Mouse (Mus musculus): ENCODE data around the gene 4933407L21Rik.
A peak's percentile ranks its signal among the peaks of the same experiment; 100 is the strongest.

4933407L21Rik gene

DNA sequence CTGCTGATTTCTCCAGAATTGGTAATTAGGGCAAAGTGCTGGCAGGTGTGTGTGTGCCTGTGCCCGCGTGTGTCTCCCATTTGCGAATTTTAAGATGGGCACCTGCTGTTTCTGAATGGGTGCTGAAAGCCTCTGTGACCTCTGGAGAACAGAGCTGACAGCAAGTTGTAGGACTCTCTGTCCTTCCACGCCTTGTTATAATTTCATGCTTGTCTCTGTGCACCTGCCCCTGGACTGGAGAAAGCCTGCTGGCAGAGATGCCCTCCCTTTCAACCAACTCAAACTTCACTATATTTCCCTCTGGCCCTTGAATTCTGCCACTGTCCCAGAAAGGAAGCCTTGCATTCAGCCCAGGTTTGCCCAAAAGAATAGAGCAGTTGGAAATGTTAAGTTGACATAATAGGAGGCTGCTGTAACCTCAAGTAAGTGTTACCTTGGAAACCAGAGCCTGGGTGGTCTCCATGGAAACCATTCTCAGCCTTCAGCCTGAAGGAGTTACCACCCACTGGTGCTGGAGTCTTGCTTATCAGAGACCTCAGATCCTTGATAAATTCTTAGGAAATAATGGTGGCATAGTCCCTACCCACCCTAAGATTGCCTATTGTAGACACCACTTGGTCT, 11.3 kb upstream of the 4933407L21Rik start:
- no peak for DNase-seq

GRCm38 (mm10) chr1:85919621-85920020, 8.7 kb upstream of the 4933407L21Rik start:
- no peak for DNase-seq

DNA sequence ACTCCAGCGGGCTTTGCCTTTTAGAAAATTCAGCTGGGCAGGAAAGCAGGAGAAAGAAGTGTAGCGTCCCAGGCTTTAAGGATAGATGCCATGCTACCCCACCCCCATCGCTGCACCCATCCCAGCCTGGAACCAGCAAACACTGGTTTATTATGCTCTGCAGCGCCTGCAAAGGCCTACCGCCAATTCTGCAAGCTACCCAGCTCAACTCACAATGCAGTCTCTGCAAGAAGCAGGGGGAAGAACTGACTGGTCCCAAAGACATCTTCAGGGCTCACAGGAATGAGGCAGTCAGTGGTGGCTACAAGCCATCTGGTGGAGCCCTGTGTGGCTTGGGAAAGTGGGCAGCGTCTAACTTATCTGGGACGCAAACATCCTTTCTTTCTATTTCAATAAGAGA, 6.6 kb upstream of the 4933407L21Rik start:
- DNase-seq = no peak

- no peak for DNase-seq
Observed at GRCm38 (mm10) chr1:85922127-85922864, 6.0 kb upstream of the 4933407L21Rik start.

DNA sequence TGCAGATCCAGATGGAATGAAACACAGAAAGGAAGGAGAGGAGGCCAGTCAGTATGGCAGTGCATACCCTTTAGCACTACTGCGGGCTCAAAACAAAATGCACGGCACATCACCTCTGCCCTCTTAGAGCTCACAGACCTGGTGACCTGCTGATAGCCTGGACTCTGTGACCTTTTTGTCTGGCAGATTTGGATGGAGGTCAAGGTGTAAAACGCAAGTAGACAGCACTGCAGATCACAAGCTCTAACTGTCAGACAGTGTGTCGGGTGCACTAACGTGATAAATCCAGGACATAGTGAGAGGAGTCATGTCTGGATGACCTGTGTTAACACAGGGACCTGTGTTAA, 5.4 kb upstream of the 4933407L21Rik start:
- DNase-seq = no peak

DNA sequence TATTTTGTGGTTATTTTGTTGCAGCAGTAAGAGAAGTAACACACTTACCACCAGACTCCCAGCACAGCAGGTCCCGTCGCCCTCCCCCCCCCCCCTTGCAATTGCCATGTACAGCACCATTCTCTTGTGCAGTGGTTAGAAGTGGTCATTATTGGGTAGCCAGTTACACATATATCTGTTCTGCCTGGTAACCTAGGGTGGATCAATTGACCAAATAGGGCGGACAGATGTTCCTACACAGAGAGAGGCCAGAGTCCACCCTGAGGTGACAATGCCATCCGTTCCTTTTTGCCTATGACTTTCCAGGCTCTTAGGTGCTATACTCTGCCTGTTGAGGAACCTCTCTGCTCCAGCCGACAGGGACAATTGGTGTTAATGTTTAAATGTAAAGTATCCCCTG, 3.1 kb upstream of the 4933407L21Rik start:
- no peak for DNase-seq

DNA sequence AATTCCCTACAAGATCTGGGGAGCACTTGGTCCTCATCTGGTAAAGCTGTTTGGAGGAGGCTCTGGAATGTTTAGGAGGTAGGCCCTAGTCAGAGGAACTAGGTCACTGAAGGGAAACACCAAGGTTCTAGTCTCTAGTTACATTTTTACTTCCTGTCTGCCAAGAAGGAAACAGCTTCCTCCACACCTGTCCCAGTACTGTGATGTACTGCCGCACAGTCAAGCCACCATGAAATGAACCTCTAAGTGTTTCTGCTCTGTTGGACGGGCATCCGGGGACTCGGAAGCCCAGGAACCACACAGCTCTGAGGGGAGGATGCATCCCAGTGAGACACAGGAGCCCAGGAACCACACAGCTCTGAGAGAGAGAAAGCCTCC, 394 bp downstream of the 4933407L21Rik start:
- peak; percentile 13 to 35 for DNase-seq

GRCm38 (mm10) chr1:85929406-85929805, 1.1 kb downstream of the 4933407L21Rik start:
- no peak for DNase-seq

DNA sequence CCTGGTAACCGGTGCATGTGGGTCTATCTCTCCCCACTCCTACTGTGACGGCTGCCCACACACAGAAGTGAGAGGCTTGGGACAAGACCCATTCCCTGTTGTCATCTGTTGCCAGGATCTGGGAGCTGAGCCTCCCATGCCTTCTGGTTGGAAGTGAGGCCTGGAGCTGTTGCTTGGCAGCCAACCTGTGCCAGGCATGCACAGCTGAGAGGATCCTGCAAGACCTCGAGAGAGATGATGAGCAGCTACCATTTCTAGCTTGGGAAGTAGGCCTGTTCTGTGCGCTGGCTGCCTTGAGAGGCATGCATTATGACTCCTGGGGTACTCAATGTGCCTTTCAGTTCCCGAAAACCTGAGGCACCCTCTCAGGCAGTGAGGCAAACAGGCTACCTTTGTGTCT, 2.9 kb downstream of the 4933407L21Rik start:
- DNase-seq = no peak

- no peak for DNase-seq
Observed at GRCm38 (mm10) chr1:85933226-85933625, 4.9 kb downstream of the 4933407L21Rik start.

- DNase-seq = no peak
Observed at GRCm38 (mm10) chr1:85933631-85934465, 5.6 kb downstream of the 4933407L21Rik start.

- DNase-seq = no peak
Observed at GRCm38 (mm10) chr1:85934560-85934959, 6.3 kb downstream of the 4933407L21Rik start.

- DNase-seq = peak; percentile 52 to 64
Observed at GRCm38 (mm10) chr1:85935148-85935852, 7.0 kb downstream of the 4933407L21Rik start.

- DNase-seq = no peak
Observed at GRCm38 (mm10) chr1:85936265-85936664, 8.0 kb downstream of the 4933407L21Rik start.

DNA sequence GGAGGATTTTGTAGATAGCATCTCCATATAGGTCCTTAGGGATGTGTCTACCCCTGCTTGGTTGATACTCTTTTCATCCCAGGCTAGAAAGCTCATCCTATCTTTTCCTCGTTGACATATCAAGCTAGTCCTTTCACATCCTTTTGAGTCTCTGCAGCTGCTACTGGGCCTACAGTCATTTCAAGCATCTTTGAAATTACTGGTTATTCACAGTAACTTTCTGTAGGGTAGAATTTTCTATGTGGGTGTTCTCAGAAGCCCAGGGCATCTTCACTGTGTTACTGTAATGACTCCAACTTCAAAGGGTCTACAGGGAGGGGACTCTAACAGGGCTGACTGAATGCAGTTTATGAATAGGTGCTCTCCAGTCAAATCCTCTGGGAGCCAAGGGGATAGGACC, 9.0 kb downstream of the 4933407L21Rik start:
- DNase-seq = no peak

GRCm38 (mm10) chr1:85942318-85942717, 14.0 kb downstream of the 4933407L21Rik start:
- no peak for DNase-seq

DNA sequence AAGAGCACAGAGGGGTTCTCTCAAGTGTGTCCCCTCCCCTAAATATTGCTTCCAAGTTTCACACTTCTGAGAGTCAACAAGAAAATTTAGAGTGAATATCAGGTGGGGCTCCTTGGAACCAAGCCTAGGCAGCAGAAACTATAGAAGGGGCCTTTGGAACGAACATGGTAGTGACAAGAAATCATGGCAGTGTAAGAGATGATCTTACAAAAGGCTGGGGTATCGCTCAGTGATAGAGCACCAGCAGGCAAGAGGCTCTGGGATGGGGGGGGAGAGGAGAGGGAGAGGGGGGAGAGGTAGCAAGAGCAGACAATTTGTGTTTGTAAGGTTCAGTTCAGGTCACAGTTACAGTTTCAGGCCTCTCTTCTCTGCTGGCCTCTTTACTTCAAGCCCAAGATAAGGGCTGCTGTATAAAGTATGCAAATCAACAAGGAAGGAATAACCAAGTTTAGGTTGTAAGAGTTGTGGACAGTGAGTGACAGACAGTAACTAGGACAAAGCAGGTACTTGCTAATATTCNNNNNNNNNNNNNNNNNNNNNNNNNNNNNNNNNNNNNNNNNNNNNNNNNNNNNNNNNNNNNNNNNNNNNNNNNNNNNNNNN, 20.9 kb downstream of the 4933407L21Rik start:
- no peak for DNase-seq

DNA sequence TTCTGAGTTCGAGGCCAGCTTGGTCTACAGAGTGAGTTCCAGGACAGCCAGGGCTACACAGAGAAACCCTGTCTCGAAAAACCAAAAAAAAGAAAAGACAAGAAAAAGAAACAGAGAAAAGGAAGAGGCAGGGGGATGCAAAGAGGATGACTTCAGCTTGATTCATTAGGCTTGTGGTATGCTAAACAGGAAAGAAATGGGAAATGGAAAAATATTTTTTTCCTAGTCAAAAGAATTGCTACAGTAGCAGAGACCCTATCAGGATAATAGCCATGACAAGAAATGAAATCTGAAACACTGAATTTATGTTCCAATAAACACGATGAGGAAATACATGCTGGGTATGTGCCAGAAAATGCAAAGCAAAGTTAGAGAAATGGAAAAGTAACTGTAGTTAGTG, 26.9 kb downstream of the 4933407L21Rik start:
- no peak for DNase-seq

DNA sequence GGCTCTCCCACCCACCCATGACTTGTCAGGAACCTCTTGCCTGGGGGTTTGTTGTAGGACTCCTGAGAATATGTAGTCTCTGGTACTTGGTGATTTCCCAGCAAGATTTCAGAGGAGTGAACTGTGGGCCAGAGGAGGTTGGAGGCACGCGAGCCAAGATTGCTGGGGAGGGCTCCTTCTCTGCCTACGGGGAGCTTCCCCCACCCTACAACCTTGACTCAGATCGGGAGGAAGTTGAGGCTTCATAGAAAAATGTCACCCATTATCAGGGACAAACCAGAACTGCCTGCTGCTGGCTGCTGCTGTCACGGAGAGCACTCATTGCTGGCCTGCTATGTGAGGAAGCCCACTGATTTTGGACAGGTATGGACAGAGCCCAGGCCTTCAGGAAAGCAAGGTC, 29.0 kb downstream of the 4933407L21Rik start:
- peak in 1 of 2 experiments; percentile 25 for DNase-seq

DNA sequence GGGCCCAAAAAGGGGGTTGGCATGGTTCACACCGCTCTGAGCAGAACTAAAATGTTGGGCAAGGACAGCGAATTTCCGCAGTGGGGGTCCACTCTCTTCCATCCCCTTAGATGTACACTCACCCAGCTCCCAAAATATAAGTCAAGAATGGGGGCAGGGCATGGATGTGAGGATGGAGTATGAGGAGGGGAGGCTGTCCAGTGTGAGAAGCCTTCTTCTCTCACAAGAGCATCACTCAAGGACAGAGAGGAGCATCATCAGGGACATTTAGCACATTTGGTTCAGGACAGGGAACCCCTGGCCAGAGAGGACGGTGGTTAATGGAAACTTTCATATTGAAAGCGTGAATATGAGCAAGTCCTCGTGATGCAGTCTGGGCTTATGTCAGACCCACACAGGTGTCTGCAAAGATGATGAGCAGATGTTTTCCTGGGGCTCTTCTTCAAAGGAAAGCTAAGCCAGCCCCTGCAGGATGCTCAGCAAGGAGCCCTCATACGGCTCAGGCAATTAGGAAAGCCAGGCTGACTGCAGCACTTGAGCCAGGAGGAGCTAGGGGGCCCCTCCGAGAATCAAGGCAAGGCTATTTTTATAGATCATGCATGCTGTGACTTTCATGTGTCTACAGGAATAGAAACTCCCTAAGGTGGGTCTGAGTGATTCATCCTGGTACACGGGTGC, 29.8 kb downstream of the 4933407L21Rik start:
- peak; percentile 45 to 57 for DNase-seq

GRCm38 (mm10) chr1:85959129-85959888, 31.0 kb downstream of the 4933407L21Rik start:
- peak; percentile 26 to 37 for DNase-seq
